In the genomic region with DNA sequence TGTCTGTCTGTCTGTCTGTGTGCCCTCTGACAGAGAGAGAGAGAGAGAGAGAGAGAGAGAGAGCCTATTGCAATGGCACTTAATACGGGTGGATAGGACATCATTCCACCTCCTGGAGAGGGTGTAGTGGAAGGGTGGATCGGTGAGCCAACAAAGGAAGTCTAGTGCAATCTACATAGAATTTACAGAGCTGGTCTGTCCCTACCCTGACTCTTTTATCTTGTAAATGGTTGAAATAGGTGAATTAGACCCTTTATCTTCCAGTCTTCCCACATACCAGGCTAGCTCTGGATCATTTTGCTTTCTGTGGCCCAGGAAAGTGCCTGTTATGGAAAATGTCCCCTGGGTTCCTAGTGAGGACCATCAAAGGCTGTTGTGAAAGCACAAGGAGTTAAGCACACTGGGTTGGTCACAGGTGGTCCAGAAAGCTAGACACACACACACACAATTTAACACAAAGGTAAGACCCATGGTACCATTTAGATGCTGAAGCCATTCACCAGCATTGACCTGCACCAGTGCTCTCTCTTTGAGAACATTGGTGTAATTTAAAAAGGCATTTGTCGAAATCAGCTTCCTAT, we compare ENCODE assay signal across 23 mouse cellular contexts. TPM values are rescaled to one million over a fixed set of nuclear protein-coding genes. Genes with fewer than 3 reads are reported as not detected.
A peak's percentile ranks its signal among the peaks of the same experiment; 100 is the strongest.
DNase-seq lines count a peak whose midpoint lies in the region; ATAC-seq and TF ChIP-seq lines count a peak whose summit lies in the region.
"Had no signal": no experiment of that assay in that cellular context is flagged by ENCODE, and none has a peak within 500 bp of the region (broad histone marks: within the 10 kb centered on the region; RNA-seq: fewer than 3 reads in every experiment).

No protein-coding gene starts in this region.

- H3K9me3 ChIP-seq in midbrain, embryonic 11.5 days (ENCODE audit: control insufficient read depth, low read length) = no peaks in the 10 kb centered on the region
- no peaks in the 10 kb centered on the region for H3K9me3 ChIP-seq in midbrain, embryonic 16.5 days (replicated peaks; ENCODE audit: control insufficient read depth, low read length, poor library complexity, severe bottlenecking)
- no peaks in the 10 kb centered on the region; the same call in 1 of the 2 replicates for H3K9me3 ChIP-seq in ES-Bruce4 (replicated peaks; ENCODE audit: control insufficient read depth, insufficient read depth, low read length, poor library complexity, severe bottlenecking)
- no peaks in the 10 kb centered on the region for H3K9me3 ChIP-seq in ES-E14 (ENCODE audit: control insufficient read depth, insufficient read depth, low read depth, low read length)
- H3K9me3 ChIP-seq in liver, postnatal 0 days (ENCODE audit: low read length) = no peaks in the 10 kb centered on the region
- H3K9me3 ChIP-seq: embryonic facial prominence, embryonic 10.5 days; embryonic facial prominence, embryonic 12.5 days; forebrain, embryonic 13.5 days; forebrain, embryonic 15.5 days had no signal

- no peak for TF ChIP-seq EP300 in ES-Bruce4 (IDR thresholded peaks at IDR 0.05; ENCODE audit: insufficient read depth, low read depth, low read length)
- TF ChIP-seq EP300 in liver, postnatal 0 days (IDR thresholded peaks at IDR 0.05; ENCODE audit: low read depth) = no peak

- H3K9ac ChIP-seq in midbrain, embryonic 11.5 days (ENCODE audit: low read length) = no peak overlapping the region
- no peak overlapping the region for H3K9ac ChIP-seq in midbrain, embryonic 16.5 days (ENCODE audit: low read depth, low read length)
- H3K9ac ChIP-seq in ES-Bruce4 (ENCODE audit: low read depth, poor library complexity, severe bottlenecking) = no peak overlapping the region
- H3K9ac ChIP-seq in ES-E14 (ENCODE audit: insufficient read depth, low read depth, low read length, poor library complexity, severe bottlenecking) = peak overlapping the region; percentile 34; the same call in 1 of the 2 replicates
- H3K9ac ChIP-seq in liver, postnatal 0 days (replicated peaks) = no peak overlapping the region
- H3K9ac ChIP-seq: embryonic facial prominence, embryonic 12.5 days; forebrain, embryonic 13.5 days; forebrain, embryonic 15.5 days; forebrain, postnatal 0 days had no signal

- H3K4me2 ChIP-seq in midbrain, embryonic 11.5 days = no peak overlapping the region
- H3K4me2 ChIP-seq in midbrain, embryonic 16.5 days (ENCODE audit: low read length) = no peak overlapping the region
- no peak overlapping the region for H3K4me2 ChIP-seq in liver, postnatal 0 days (ENCODE audit: low read depth, low read length)
- H3K4me2 ChIP-seq: embryonic facial prominence, embryonic 12.5 days; forebrain, embryonic 13.5 days; forebrain, embryonic 15.5 days had no signal

- no peak overlapping the region for H3K27ac ChIP-seq in midbrain, embryonic 11.5 days (ENCODE audit: low read depth, low read length)
- no peak overlapping the region for H3K27ac ChIP-seq in midbrain, embryonic 16.5 days (ENCODE audit: low read length)
- H3K27ac ChIP-seq in ES-Bruce4 (ENCODE audit: insufficient read depth, low read length) (0 out of 2 replicates have a peak overlapping the region, but pooled peaks have one; percentile 4), ES-E14 (ENCODE audit: insufficient read depth, low read depth, low read length, poor library complexity, severe bottlenecking) (peak overlapping the region; percentile 80; the same call in 1 of the 2 replicates)
- no peak overlapping the region for H3K27ac ChIP-seq in liver, postnatal 0 days (ENCODE audit: low read depth)
- H3K27ac ChIP-seq: embryonic facial prominence, embryonic 10.5 days; embryonic facial prominence, embryonic 12.5 days; forebrain, embryonic 13.5 days; forebrain, embryonic 15.5 days had no signal

- TF ChIP-seq POLR2A in ES-Bruce4 (IDR thresholded peaks at IDR 0.05; ENCODE audit: insufficient read depth, low read length) = no peak

- DNase-seq in midbrain, embryonic 11.5 days (ENCODE audit: low spot score, missing footprints) = peak; percentile 65
- peak; percentile 45 for DNase-seq in ES-E14 (ENCODE audit: low read depth, low spot score)
- DNase-seq in ZHBTc4 (ENCODE audit: low read depth, low spot score) = peak; percentile 88
- no peak for DNase-seq in thymus, postnatal 0 days (ENCODE audit: low spot score)
- DNase-seq in T-cell, adult 2 months (ENCODE audit: low spot score) = no peak
- DNase-seq in liver, postnatal 0 days = no peak
- DNase-seq: adrenal gland, adult 8-10 months; adrenal gland, postnatal 36 days; cerebellum, adult 11-12 months; cerebellum, adult 2 months; cerebellum, adult 9-10 months; cerebellum, postnatal 25 days; forebrain, postnatal 0 days had no signal

- no peaks in the 10 kb centered on the region for H3K4me1 ChIP-seq in midbrain, embryonic 11.5 days (ENCODE audit: control insufficient read depth, insufficient read depth, low read length)
- no peaks in the 10 kb centered on the region for H3K4me1 ChIP-seq in midbrain, embryonic 16.5 days (ENCODE audit: control insufficient read depth, insufficient read depth, low read length)
- peaks cover 1% of the 10 kb centered on the region for H3K4me1 ChIP-seq in ES-Bruce4 (ENCODE audit: control insufficient read depth, insufficient read depth, low read length)
- H3K4me1 ChIP-seq in ES-E14 (ENCODE audit: control insufficient read depth in 2 of 2, insufficient read depth in 2 of 2, low read length in 2 of 2, poor library complexity in 1 of 2) = peaks cover 5 to 28% of the 10 kb centered on the region in 2 experiments; a peak in 3 of 4 replicates
- H3K4me1 ChIP-seq in liver, postnatal 0 days (ENCODE audit: insufficient read depth) = no peaks in the 10 kb centered on the region
- H3K4me1 ChIP-seq: forebrain, embryonic 13.5 days; forebrain, embryonic 15.5 days had no signal

- no peak for ATAC-seq in midbrain, embryonic 11.5 days (ENCODE audit: low FRiP score)
- ATAC-seq in midbrain, embryonic 16.5 days = no peak
- ATAC-seq in liver, postnatal 0 days = no peak
- ATAC-seq: activated CD4-positive, CD25-positive, alpha-beta regulatory T cell, adult 4 months; forebrain, embryonic 13.5 days; forebrain, embryonic 15.5 days; forebrain, postnatal 0 days had no signal

- no peaks in the 10 kb centered on the region for H3K36me3 ChIP-seq in midbrain, embryonic 11.5 days (ENCODE audit: control insufficient read depth, insufficient read depth, low read length)
- H3K36me3 ChIP-seq in midbrain, embryonic 16.5 days (ENCODE audit: control insufficient read depth, insufficient read depth, low read length) = no peaks in the 10 kb centered on the region
- H3K36me3 ChIP-seq in ES-Bruce4 (ENCODE audit: control insufficient read depth, insufficient read depth, low read length, poor library complexity, severe bottlenecking) (no peaks in the 10 kb centered on the region), ES-E14 (ENCODE audit: control insufficient read depth, insufficient read depth, low read length, poor library complexity, severe bottlenecking) (no peaks in the 10 kb centered on the region)
- no peaks in the 10 kb centered on the region for H3K36me3 ChIP-seq in liver, postnatal 0 days (replicated peaks; ENCODE audit: insufficient read depth, low read length)
- H3K36me3 ChIP-seq: embryonic facial prominence, embryonic 10.5 days; embryonic facial prominence, embryonic 12.5 days; forebrain, embryonic 15.5 days had no signal

- in situ Hi-C loops in ES-E14 (cut with MboI; ENCODE audit: low sequenced_read_pairs in 2 of 2, unreplicated experiment in 2 of 2) = no loop called here

- H3K4me3 ChIP-seq in midbrain, embryonic 11.5 days (ENCODE audit: low read depth, low read length) = no peak overlapping the region
- no peak overlapping the region for H3K4me3 ChIP-seq in midbrain, embryonic 16.5 days (ENCODE audit: low read depth, low read length)
- H3K4me3 ChIP-seq in ES-Bruce4 (ENCODE audit: low read depth, low read length) (no peak overlapping the region), ES-E14 (ENCODE audit: insufficient read depth in 1 of 2, low read depth in 1 of 2, low read length in 2 of 2, poor library complexity in 1 of 2, severe bottlenecking in 1 of 2) (peak overlapping the region in 1 of 2 experiments; percentile 37; a peak in 1 of 4 replicates)
- H3K4me3 ChIP-seq in liver, postnatal 0 days (ENCODE audit: low read depth, low read length) = no peak overlapping the region
- H3K4me3 ChIP-seq: embryonic facial prominence, embryonic 10.5 days; embryonic facial prominence, embryonic 12.5 days; forebrain, embryonic 13.5 days; forebrain, embryonic 15.5 days had no signal

- no peak for TF ChIP-seq CTCF in ES-Bruce4 (IDR thresholded peaks at IDR 0.05; ENCODE audit: low read depth, low read length)
- no peak for TF ChIP-seq CTCF in liver, postnatal 0 days (IDR thresholded peaks at IDR 0.05; ENCODE audit: low read depth)

- WGBS in midbrain, embryonic 11.5 days = 81% methylated on average over 3 of the region's 3 CpGs
- WGBS in midbrain, embryonic 16.5 days = 81% methylated on average over 3 of the region's 3 CpGs
- WGBS in liver, postnatal 0 days (ENCODE audit: insufficient replicate concordance) = 71% methylated on average over 3 of the region's 3 CpGs

- peaks cover 3% of the 10 kb centered on the region; the same call in 1 of the 2 replicates for H3K27me3 ChIP-seq in midbrain, embryonic 11.5 days (ENCODE audit: control insufficient read depth, insufficient read depth, low read length)
- peaks cover 3% of the 10 kb centered on the region for H3K27me3 ChIP-seq in midbrain, embryonic 16.5 days (ENCODE audit: control insufficient read depth, insufficient read depth, low read depth, low read length)
- no peaks in the 10 kb centered on the region for H3K27me3 ChIP-seq in ES-Bruce4 (ENCODE audit: control insufficient read depth, insufficient read depth, low read length, poor library complexity, severe bottlenecking)
- H3K27me3 ChIP-seq in liver, postnatal 0 days (ENCODE audit: insufficient read depth, low read length) = no peaks in the 10 kb centered on the region
- H3K27me3 ChIP-seq: forebrain, embryonic 13.5 days; forebrain, embryonic 15.5 days had no signal

RNA-seq across cellular contexts. Expression of a gene that starts 24.0 kb away (rescaled TPM):
- polyA plus RNA-seq in midbrain, embryonic 11.5 days (2014; fragmentation: Nextera tagmentation; extraction: Ambion mirVana) = 2.4 and 2.6 TPM in 2 replicates
- 2.3 and 2.8 TPM in 2 replicates for polyA plus RNA-seq in midbrain, embryonic 16.5 days (2015; fragmentation: Nextera tagmentation; extraction: Ambion mirVana)
- polyA plus RNA-seq in ES-Bruce4 (2011; ENCODE audit: insufficient read depth, insufficient read length, low read depth, missing spikeins) = 9.5 and 10.1 TPM in 2 replicates
- 27.2 and 45.5 TPM in 2 replicates for total RNA-seq in ES-E14 (2012; rRNA removed)
- 1.6 and 2.6 TPM in 2 replicates for polyA plus RNA-seq in thymus, postnatal 0 days (2015; fragmentation: Nextera tagmentation; extraction: Ambion mirVana)
- 4.3 and 7.0 TPM in 2 replicates for polyA plus RNA-seq in liver, postnatal 0 days (2015; fragmentation: Nextera tagmentation; extraction: Ambion mirVana)

RNA-seq across cellular contexts. Expression of a gene that starts 46.6 kb away (rescaled TPM):
- polyA plus RNA-seq in midbrain, embryonic 11.5 days (2014; fragmentation: Nextera tagmentation; extraction: Ambion mirVana) = 1.3 and 1.7 TPM in 2 replicates
- polyA plus RNA-seq in midbrain, embryonic 16.5 days (2015; fragmentation: Nextera tagmentation; extraction: Ambion mirVana) = 2.5 and 3.0 TPM in 2 replicates
- polyA plus RNA-seq in ES-Bruce4 (2011; ENCODE audit: insufficient read depth, insufficient read length, low read depth, missing spikeins) = not detected in 2 replicates
- 0.13 TPM in 1 of 2 replicates, not detected in the other for total RNA-seq in ES-E14 (2012; rRNA removed)
- polyA plus RNA-seq in thymus, postnatal 0 days (2015; fragmentation: Nextera tagmentation; extraction: Ambion mirVana) = 2.3 and 3.7 TPM in 2 replicates
- 0.09 and 0.12 TPM in 2 replicates for polyA plus RNA-seq in liver, postnatal 0 days (2015; fragmentation: Nextera tagmentation; extraction: Ambion mirVana)
- total RNA-seq: adrenal gland, postnatal 14 days; MEL had no signal
- polyA plus RNA-seq: C2C12 had no signal

Comparison
In these comparisons a context has a peak if more than half of its experiments do, and no peak if none do; other contexts are left out.
1. DNase-seq: peak in midbrain, embryonic 11.5 days (single experiment), ES-E14 (single experiment) and ZHBTc4 (single experiment); none in thymus, postnatal 0 days (single experiment), T-cell, adult 2 months (single experiment) and liver, postnatal 0 days (single experiment).
2. H3K27ac ChIP-seq: peak in ES-Bruce4 (single experiment) and ES-E14 (single experiment); none in midbrain, embryonic 11.5 days (single experiment), midbrain, embryonic 16.5 days (single experiment) and liver, postnatal 0 days (single experiment).